Mouse (Mus musculus): ENCODE measurements around the gene Bysl.
"Not testable (repeated sequence)": the region's sequence is repeated elsewhere in the genome, so short reads cannot be mapped to it uniquely, and the experiment has no call there.

Bysl gene

DNA sequence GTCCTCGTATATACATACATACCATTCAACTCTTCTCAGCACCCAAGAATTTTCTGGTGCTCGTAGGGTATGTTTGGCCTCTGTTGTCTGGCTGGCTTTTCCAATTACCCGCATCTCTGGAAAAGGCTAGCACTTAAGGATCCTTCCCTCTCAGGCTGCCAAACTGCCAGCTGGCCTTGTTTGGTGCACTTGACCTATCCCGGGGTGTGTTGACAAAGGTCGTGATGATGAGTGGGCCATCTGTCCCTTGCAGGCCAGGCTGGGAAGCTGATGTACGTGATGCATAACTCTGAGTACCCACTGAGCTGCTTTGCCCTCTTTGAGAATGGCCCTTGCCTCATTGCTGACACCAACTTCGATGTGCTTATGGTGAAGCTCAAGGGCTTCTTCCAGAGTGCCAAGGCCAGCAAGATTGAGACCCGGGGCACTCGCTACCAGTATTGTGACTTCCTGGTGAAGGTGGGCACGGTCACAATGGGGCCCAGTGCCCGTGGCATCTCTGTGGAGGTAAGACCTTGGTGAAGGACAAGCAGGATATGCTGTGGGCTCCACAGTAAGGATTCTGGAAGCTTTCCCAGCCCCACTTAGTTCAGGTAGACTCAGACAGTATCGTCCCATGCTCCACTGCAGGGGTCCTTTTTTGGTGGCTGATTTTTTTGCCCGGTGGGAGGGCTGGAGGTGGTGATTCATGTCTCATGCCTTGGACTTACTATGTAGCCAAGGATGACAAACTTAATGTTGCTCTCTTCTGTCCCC is 7.4 kb upstream of the Bysl start:
- no peak for DNase-seq (ENCODE audit: low spot score)

GRCm38 (mm10) chr17:47617605-47618307 is 6.5 kb upstream of the Bysl start:
- DNase-seq (ENCODE audit: low spot score): no peak

DNA sequence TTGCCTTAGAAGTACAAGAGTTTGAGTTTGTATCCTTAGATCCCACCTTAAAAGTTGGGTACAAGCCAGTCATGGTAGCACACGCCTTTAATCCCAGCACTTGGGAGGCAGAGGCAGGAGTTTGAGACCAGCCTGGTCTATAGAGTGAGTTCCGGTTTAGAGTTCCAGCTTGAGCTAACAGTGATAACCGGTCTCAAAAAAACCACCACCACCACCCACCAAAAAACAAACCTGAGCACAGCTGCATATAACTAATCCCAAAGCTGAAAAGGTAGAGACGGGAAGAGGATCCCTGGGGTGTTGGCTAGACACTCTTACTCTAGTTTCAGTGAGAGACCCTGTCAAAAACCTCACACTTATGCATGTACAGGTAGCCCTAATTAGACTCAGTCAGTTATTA is 5.4 kb upstream of the Bysl start:
- DNase-seq (ENCODE audit: low spot score): no peak

- DNase-seq (ENCODE audit: low spot score): no peak
Measured at GRCm38 (mm10) chr17:47616119-47616518, 4.8 kb upstream of the Bysl start.

DNA sequence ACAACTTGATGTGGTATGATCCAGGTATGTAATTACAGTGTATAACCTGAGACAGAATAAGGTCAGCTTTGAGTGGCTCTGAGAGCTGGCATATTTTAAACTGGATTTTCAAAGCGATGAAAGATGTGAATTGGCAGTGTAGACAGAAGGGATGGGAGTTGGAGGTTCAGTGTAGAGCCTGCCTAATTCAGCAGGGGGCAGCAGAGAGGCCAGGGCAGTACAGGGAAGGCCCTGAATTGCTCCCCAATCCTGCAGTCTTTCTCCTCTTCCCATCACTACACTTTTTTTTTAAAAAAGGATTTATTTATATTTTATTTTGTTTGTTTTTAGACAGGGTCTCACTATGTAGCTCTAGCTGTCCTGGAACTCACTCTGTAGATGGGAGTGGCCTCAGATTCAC is 2.7 kb upstream of the Bysl start:
- DNase-seq (ENCODE audit: low spot score): no peak

DNA sequence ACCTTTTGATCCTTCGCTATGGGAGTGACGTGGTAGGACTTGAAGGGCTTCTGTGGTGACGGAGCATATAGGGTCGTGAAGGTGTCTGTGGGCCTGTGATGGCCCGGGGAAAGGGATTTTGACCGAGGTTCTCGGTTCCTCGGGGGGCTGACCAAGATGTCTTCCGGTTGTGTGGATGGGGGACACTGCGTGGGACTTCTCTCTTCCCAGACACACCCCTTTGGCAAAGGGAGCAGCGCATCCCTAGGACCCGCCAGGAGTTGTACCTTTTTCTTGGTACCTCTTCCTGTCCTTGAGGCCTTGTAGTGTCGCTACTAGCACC is 330 bp upstream of the Bysl start:
- DNase-seq (ENCODE audit: low spot score): no peak

- DNase-seq (ENCODE audit: low spot score): no peak
Measured at GRCm38 (mm10) chr17:47609182-47609581, 2.1 kb downstream of the Bysl start.

DNA sequence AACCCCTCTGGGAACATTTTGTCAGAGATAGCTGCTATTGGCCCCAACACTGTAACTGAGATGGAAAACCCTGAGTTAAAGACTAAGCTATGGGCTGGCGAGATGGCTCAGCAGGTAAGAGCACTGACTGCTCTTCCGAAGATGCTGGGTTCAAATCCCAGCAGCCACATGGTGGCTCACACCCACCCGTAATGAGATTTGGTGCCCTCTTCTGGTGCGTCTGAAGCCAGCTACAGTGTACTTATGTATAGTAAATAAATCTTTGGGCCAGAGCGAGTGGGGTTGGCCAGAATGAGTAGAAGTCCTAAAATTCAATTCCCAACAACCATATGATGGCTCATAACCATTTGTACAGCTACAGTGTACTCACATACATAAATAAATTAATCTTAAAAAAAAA is 5.1 kb downstream of the Bysl start:
- no peak for DNase-seq (ENCODE audit: low spot score)

DNA sequence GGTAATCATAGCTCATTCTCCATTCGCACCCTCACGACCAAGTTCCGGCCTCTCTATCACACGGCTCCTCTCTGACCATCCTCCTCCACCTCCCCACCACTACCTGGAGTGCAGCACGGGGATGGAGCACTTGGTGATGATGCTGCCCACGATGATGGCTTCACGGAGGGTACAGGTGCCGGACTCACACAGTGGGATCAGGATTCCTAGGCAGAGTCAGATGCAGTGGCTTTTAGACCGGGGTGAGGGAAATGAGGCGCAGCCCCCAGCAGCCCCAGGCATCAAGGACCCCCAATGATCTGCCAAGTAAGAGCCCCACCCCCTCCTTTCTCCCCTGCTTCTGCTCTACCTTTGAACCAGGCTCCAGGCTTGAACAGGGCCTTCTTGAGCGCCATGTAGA is 9.0 kb downstream of the Bysl start:
- DNase-seq (ENCODE audit: low spot score): no peak

DNA sequence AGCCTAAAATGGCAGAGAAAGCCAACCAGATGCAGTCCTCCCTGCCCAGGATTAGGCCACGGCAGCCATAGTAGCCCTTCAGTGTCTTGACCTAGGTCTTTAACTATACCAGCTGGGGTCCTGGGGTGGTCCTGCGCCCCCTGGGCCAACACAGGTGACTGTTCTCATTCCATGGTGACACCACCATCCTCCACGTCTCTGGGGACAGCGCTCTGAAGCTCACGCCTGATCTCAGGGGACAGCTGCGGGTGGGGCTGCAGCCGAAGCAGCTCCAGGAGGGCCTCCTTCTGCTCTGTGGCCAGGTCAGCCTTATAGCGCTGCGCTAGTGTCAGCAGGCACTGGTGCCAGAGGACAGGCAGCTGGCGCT is 9.9 kb downstream of the Bysl start:
- DNase-seq (ENCODE audit: low spot score): no peak

DNA sequence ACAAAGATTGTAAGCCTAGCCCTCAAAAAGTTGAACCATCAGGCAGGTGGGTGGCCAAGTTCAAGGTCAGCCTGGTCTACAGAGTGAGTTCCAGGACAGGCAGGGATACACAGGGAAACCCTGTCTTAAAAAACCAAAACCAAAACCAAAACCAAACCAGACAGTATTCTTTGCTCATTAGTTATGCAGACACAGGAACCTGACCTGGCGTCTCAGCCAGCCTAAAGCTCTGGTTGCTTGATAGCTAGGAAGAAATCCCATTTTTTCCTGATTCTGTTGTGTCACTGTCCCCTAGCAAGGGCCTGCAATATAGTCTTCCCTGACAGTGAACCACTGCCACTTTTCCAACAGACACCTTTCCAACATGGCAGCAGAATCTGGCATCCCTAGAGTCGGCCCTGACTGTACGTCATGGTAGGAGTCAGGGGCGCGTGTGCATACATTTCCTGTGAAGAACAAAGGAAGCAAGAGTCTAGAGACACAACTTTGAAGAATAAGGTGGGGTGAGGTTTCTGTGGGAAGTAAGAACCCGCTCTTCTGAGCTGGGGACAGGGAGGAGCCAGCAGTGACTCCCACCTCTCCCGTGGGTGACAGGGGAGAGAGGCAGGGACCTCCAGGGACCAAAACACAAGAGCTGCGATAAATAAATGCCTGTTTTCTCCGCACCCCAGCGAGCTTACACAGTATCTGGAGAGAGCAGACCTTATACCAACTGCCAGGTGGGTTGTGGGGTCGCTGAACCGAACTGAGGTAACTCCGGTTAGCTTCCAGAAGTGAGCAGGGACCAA is 10.5 kb downstream of the Bysl start:
- DNase-seq (ENCODE audit: low spot score): no peak

GRCm38 (mm10) chr17:47599511-47600297 is 11.6 kb downstream of the Bysl start:
- no peak for DNase-seq (ENCODE audit: low spot score)

- not testable (repeated sequence) for DNase-seq (ENCODE audit: low spot score)
Measured at GRCm38 (mm10) chr17:47598580-47599304, 12.6 kb downstream of the Bysl start.

DNA sequence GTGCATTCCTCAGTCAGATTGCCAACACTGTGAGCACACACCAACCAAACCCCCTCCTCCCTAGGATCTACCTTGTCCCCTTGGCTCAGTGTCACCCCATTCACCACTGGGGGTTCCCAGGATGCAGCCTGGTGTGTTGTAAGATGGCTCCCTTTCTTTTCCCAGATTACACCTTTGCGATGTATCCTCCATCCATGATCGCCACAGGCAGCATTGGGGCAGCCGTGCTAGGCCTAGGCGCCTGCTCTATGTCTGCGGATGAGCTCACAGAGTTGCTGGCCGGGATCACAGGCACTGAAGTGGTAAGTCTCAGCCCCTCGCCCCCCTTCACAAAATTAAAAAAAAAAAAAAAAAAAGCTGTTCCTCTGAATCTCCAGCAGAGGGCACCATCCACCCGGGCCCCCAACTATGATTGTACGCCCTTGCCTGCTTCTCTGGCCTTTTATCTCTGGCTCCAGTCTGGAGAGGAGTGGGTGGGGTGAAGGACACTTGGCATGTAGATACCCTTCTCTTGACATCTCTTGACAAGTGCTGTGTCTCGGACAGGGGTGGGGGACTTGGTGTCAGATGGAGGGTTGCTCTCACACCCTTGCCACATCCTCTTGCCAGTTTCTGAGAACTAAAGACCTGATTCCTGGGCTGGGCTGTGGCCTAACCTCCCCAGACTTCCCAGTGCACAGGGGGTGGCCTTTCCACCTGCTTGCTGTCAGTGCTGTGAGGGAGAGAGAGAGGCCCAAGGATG is 13.3 kb downstream of the Bysl start:
- no peak for DNase-seq (ENCODE audit: low spot score)

DNA sequence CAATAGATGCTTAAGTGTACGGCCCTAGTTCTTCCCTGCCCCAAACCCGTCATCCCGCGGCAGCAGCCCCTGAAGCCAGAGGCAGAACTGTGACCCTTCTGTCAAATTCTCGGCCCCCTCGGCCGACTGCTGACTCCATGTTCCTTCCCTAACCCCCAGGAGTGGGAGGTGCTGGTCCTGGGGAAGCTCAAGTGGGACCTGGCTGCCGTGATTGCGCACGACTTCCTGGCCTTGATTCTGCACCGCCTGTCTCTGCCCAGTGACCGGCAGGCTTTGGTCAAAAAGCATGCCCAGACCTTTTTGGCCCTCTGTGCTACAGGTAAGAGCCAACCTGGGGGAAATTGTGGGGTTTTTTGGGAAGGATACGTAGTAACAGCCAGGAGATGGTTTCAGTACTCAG is 14.0 kb downstream of the Bysl start:
- no peak for DNase-seq (ENCODE audit: low spot score)

- DNase-seq (ENCODE audit: low spot score): no peak
Measured at GRCm38 (mm10) chr17:47596839-47597164, 14.5 kb downstream of the Bysl start.

- DNase-seq (ENCODE audit: low spot score): no peak
Measured at GRCm38 (mm10) chr17:47596162-47596838, 15.0 kb downstream of the Bysl start.

DNA sequence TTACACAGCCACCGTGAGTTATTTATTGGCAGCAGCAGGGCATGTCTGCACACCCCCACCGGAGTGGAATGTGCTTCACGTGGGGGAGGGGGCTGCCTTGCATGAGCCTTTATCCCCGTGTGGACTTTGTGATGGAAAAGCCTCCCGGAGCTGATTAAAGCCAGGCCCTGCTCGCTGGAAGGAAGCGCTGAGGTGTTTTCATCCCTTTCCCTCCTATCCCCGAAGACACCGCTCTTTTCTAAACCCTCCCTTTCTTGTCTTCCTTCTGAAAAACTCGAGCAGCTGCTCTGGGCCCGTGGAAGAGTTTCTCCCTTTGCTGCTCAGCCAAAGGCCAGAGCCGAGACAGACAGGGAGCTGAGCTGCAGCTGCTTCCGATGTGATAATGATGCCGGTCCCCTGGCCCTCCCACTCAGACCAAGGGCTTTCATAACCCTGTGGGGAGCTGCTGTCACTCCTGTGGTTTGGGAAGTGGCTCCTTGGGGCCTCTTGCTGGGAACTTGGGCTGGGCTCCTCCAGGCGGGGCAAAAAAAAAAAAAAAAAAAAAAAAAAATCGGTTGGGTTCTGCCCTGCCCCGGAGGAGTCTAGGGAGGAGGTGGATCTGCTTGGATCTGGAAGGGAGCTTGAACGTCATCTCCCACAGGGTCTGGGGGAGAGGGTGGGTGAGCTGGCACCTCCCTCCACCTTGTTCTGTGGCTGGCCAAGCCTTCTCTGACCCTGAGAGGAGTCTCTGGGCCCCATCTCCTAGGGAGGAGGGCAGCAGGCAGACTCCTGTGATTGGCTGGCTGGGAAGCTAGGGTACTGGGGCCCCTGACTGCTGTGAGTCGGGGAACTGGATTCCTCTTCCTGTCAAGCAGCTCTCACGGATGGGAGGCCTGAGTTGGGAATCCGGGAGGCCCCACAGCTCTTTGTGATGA is 15.8 kb downstream of the Bysl start:
- DNase-seq (ENCODE audit: low spot score): no peak

DNA sequence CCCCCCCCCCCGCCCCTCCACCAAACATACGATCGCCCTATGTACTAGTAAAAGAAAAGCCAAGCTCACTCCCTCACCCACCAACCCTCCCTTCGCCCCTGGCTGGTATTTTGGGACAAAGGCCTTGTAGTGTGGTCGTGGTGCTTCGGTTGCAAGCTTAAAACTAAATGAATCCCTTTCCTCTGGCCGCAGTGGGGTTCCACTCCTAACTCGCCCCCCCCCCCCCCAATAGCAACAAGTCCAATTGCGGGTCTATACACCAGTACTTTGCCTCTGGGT is 16.4 kb downstream of the Bysl start:
- DNase-seq (ENCODE audit: low spot score): no peak
